Mouse (Mus musculus) megakaryocyte, embryonic 14.5 days (primary cell): ENCODE results near the gene Dgcr6. TPM values are rescaled to one million over a fixed set of nuclear protein-coding genes. Genes with fewer than 3 reads are reported as not detected.
"Not testable (repeated sequence)": the region's sequence is repeated elsewhere in the genome, so short reads cannot be mapped to it uniquely, and the experiment has no call there.

Source experiments
- H3K27me3 ChIP-seq: replicated peaks from 2 replicates; pipeline ENCODE3; 2012; ENCODE audit warnings: inconsistent platforms
- H3K36me3 ChIP-seq: replicated peaks from 2 replicates; pipeline ENCODE3; 2012; ENCODE audit warnings: low read length, inconsistent platforms, mixed read lengths
- H3K4me1 ChIP-seq: 2 replicates; pipeline ENCODE4 v1.6.1; 2012; ENCODE audit warnings: inconsistent platforms
- H3K4me3 ChIP-seq: replicated peaks from 2 replicates; pipeline ENCODE3; 2012; ENCODE audit warnings: moderate library complexity, mild to moderate bottlenecking, inconsistent platforms
- H3K9me3 ChIP-seq: 2 replicates; pipeline ENCODE4 v1.6.1; 2012; ENCODE audit warnings: inconsistent platforms
- FLI1 ChIP-seq: IDR thresholded peaks from 2 replicates; pipeline ENCODE4 v1.6.1; 2012; ENCODE audit warnings: low read length, inconsistent platforms, mixed read lengths
- GATA1 ChIP-seq: IDR thresholded peaks from 3 replicates; pipeline ENCODE4 v1.6.1; 2012; ENCODE audit warnings: mixed read lengths, low read length, inconsistent platforms, borderline replicate concordance
- polyA plus RNA-seq: library from polyadenylated mRNA; stranded (reverse); fragments of >175 nt; gene quantifications from 2 replicates; pipeline ENCODE4 v1.2.3, GENCODE M21; 2012; ENCODE audit warnings: low replicate concordance; ENCODE audit not compliant: insufficient read depth

Dgcr6 gene
- 17.8 and 20.5 TPM in 2 replicates for polyA plus RNA-seq

DNA sequence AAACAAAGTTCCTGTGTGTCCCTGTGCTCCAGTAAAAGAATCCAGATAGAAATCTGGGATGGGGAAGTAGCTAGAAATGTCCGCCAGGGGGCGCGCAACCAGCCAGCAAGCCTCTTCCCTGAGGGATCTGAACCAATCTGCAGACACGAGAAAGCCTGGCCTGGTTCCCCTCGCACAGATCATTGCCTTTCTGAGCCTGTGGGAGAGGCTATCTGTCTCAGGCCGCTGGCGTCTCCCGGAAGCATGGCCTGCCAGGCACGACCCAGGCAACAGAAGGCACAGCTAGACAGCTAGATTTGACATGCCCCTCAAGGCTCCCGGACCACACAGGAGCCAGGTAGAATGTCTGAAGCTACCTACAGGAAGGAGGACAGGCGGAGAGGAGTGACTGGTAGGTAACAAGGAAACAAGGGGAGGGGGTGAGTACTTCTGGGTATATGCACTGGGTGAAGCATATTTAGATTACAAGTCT is at the start of gene Dgcr6:
Dgcr6 (plus strand) TSS at position 130 of the 472 bp plus-strand sequence.
- Histone ChIP-seq H3K27me3 (peaks cover 27% of the 10 kb centered on the region), H3K36me3 (no peaks in the 10 kb centered on the region), H3K4me3 (peak within 1 kb of the TSS; percentile 13), H3K9me3 (no peaks in the 10 kb centered on the region), H3K4me1 (peaks cover 22% of the 10 kb centered on the region)
- TF ChIP-seq FLI1 (no peak), GATA1 (no peak)

DNA sequence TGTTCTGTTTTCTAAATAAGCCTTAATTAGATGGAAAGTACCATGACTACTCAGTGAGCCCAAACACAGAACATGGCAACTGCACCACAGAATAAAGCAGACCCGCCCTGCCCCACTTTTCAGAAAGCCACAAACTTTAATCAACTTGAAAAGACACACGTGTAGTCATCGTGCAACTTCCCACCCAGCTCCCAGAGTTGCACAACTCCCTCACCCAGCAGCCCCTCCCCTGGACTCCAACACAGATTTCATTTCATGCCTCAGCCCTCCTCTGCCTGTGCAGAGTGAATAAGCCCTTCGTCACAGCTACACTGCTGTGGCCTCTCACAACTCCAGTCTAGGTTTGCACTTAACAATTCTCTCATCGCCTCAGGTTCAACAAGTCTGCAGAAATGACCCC is 48.1 kb upstream of the Dgcr6 start:
- no peak for TF ChIP-seq GATA1
- no peak for TF ChIP-seq FLI1
- H3K9me3 ChIP-seq: no peaks in the 10 kb centered on the region
- no peak overlapping the region for H3K4me3 ChIP-seq
- H3K36me3 ChIP-seq: no peaks in the 10 kb centered on the region
- H3K4me1 ChIP-seq: no peaks in the 10 kb centered on the region
- H3K27me3 ChIP-seq: peaks cover 57% of the 10 kb centered on the region

DNA sequence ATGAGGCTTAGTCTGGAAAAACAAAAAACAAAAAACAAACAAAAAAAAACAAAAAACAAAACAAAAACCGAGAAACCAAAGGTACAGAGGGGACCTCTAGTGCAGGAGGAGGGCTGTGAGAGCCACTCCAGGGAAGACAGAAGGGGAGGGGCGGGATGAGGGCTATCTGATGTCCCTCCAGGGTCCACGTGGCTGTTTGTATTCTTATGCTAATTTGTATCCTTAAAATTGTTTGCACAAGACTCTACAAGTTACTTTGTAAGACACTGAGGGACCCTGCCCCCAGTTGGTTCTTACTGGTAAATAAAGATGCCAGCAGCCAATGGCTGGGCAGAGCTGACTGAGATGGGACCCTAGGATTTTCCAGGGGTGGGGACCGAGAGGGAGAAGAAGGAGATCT is 45.6 kb upstream of the Dgcr6 start:
- no peaks in the 10 kb centered on the region for H3K36me3 ChIP-seq
- no peak overlapping the region for H3K4me3 ChIP-seq
- H3K4me1 ChIP-seq: no peaks in the 10 kb centered on the region
- no peaks in the 10 kb centered on the region for H3K9me3 ChIP-seq
- TF ChIP-seq GATA1 (no peak), FLI1 (no peak)
- peaks cover 48% of the 10 kb centered on the region for H3K27me3 ChIP-seq

DNA sequence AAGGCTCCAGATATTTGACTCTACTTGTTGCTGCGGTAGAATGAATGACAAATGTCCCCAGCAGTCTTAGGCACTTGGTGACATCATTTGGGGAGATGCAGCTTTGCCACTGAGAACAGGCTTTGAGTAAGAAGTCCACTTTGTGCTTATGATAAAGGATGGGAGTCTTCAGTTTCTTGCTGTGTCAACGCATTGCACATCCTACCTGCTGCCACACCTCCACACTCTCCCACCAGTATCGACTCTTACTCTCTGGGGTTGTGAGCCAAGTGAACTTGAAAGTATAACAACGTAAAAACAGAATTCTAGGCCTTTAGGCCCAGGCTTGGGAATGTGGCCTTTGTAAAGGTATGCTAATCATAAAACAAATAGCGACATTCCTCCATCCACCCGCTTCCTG is 41.6 kb upstream of the Dgcr6 start:
- H3K9me3 ChIP-seq: peaks cover 5% of the 10 kb centered on the region
- H3K4me3 ChIP-seq: no peak overlapping the region
- peaks cover 24% of the 10 kb centered on the region for H3K27me3 ChIP-seq
- H3K4me1 ChIP-seq: no peaks in the 10 kb centered on the region
- no peaks in the 10 kb centered on the region for H3K36me3 ChIP-seq
- no peak for TF ChIP-seq GATA1
- TF ChIP-seq FLI1: no peak

DNA sequence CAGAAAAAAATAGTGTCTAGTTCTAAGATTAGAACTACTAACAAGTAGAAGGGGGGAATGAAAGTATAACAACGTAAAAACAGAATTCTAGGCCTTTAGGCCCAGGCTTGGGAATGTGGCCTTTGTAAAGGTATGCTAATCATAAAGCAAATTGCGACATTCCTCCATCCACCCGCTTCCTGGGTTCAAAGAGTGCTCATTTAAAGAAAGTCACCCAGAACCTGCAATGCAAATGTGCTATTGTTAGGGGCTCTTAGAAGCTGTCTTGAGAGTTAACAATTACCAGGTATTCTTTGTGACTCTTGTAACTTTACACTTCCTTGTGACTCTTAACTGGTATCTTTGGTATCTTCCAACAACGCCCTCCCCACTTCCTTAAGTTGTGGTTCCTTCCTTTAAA is 36.2 kb upstream of the Dgcr6 start:
- H3K4me3 ChIP-seq, H3K36me3 ChIP-seq, H3K4me1 ChIP-seq, H3K9me3 ChIP-seq: not testable (repeated sequence)
- H3K27me3 ChIP-seq: peaks cover 11% of the 10 kb centered on the region

DNA sequence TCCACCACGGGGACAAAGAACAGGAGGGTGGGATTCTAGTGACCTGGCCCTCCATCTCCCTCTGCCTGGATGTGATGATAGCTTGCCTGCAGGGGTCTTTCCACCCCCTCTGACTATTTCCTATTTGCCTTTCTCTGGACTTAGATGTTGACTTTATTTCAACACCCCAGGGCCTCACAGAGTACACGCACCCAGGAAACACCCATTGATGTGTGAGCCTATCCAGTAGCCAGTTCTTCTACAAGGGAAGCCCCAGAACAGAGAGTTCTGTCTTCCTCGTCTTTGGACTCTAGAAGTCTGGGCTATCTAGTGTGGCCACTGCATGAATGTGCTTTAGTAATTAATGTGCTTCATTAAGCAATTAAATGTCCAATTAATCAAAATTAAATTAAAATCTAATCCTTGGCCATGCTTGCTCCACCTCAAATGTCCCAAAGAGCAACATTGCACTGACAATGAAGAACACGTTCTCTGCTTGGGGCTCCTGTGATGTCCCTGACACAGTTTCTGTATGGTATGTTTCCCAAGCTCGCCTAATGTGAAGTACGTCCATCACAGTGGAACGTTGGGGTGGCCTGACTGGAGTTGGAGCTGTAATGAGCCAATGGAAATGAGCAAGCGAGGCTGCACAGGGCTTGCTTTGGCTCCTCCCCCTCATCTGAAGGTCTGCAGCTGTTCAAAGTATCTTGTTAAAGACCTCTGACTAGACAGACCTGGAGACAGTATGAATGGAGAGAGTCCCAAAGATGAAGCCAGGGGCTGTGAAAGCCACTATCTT is 29.7 kb upstream of the Dgcr6 start:
- Histone ChIP-seq H3K27me3 (peaks cover 59% of the 10 kb centered on the region), H3K4me3 (no peak overlapping the region), H3K4me1 (peaks cover 29% of the 10 kb centered on the region), H3K9me3 (no peaks in the 10 kb centered on the region), H3K36me3 (no peaks in the 10 kb centered on the region)
- no peak for TF ChIP-seq FLI1
- TF ChIP-seq GATA1: no peak

DNA sequence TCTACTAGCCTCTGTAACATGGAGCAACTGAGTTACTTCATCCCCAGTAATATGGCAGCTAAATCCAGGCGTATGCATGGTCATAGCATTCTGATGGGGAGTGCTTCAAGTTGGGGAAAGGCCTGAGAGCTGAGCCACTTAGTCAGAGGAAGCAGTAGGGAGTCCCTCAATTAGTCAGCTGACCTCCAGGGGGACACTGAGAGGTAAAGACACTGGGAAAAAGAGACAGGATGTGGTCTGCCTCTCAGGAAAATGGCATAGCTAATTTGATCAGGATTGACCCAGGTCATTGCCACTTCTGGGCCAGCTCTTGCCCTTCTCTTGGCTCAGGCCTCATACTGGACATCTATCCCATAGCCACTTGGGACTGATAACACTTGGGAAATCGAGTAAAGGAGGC is 25.3 kb upstream of the Dgcr6 start:
- Histone ChIP-seq H3K9me3 (no peaks in the 10 kb centered on the region), H3K27me3 (peaks cover 54% of the 10 kb centered on the region), H3K4me3 (no peak overlapping the region), H3K36me3 (no peaks in the 10 kb centered on the region), H3K4me1 (peaks cover 34% of the 10 kb centered on the region)
- TF ChIP-seq FLI1: no peak

DNA sequence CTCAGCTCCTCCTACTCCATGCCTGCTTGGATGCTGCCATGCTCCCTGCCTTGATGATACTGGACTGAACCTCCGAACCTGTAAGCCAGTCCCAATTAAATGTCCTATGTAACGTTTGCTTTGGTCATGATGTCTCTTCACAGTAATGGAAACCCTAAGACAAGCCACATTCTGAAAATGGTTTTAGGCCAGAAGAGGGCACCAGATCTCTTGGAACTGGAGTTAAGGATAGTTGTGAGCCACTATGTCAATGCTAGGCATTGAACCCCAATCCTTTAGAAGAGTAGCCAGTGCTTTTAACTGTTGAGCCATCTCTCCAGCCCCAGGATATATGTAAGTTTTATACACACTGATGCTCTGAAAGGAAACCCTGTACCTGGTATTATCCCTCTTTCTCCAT is 20.9 kb upstream of the Dgcr6 start:
- no peak overlapping the region for H3K4me3 ChIP-seq
- H3K36me3 ChIP-seq: no peaks in the 10 kb centered on the region
- no peaks in the 10 kb centered on the region for H3K9me3 ChIP-seq
- H3K27me3 ChIP-seq: peaks cover 49% of the 10 kb centered on the region
- peaks cover 27% of the 10 kb centered on the region for H3K4me1 ChIP-seq
- TF ChIP-seq FLI1 (no peak), GATA1 (no peak)

DNA sequence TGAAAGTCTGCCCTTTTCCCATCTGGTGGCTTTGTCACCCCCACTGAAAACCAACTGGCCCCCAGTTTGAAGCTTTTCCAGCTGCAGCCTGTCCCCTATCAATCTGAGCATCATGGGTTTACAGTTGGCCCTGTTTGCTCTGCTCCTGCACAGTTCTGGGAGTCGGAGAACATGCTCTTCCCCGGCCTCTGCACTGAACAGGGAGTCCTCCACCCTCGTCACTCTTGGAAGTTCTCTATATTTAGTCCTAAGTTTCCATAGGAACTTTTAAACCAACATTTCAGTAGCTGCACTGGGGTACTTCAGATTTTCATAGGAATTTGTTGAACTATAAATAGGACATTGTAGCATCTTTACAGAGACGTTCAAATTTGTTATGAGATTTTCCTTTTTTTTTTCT is 19.4 kb upstream of the Dgcr6 start:
- Histone ChIP-seq H3K27me3 (peaks cover 49% of the 10 kb centered on the region), H3K9me3 (no peaks in the 10 kb centered on the region), H3K4me1 (peaks cover 18% of the 10 kb centered on the region), H3K4me3 (no peak overlapping the region), H3K36me3 (no peaks in the 10 kb centered on the region)
- TF ChIP-seq FLI1: no peak
- no peak for TF ChIP-seq GATA1

DNA sequence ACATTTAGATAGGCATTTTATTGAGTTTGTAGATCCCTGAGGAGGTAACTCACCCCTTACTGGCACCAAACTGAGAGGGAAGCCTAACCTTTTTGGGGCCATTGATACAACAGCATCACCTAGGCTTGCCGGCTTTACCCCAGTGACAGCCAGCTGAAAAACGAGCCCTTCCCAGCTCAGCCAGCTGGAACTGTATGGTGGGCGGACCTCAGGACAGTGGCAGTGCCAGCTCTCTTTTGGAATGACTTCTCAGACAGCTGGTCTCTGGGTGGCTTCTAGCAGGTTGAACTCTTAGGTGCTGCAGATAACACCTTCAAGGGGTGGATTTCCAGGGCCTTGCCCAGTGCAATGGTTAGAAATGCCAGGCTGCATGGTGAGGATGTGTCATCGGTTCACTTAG is 18.4 kb upstream of the Dgcr6 start:
- H3K36me3 ChIP-seq: no peaks in the 10 kb centered on the region
- H3K4me1 ChIP-seq: peaks cover 11% of the 10 kb centered on the region
- no peaks in the 10 kb centered on the region for H3K9me3 ChIP-seq
- no peak overlapping the region for H3K4me3 ChIP-seq
- H3K27me3 ChIP-seq: peaks cover 50% of the 10 kb centered on the region
- TF ChIP-seq FLI1 (no peak), GATA1 (no peak)
